Mouse (Mus musculus) pancreas, adult 10 weeks (tissue): ENCODE data around the gene Rnf215. TPM values are rescaled to one million over a fixed set of nuclear protein-coding genes. Genes with fewer than 3 reads are reported as not detected.

Source experiments
- polyA plus RNA-seq: library from polyadenylated mRNA; stranded (reverse); fragments of 350-450 nt; fragmentation: Illumina TruSeq; extraction: RNeasy Lipid Tissue Mini Kit (QIAGEN cat#74804); gene quantifications from one replicate; pipeline ENCODE4 v1.2.3, GENCODE M21; 2015; ENCODE audit warnings: low read depth, low replicate concordance; ENCODE audit not compliant: insufficient read depth

Rnf215 gene
- polyA plus RNA-seq: 11.9 TPM

DNA sequence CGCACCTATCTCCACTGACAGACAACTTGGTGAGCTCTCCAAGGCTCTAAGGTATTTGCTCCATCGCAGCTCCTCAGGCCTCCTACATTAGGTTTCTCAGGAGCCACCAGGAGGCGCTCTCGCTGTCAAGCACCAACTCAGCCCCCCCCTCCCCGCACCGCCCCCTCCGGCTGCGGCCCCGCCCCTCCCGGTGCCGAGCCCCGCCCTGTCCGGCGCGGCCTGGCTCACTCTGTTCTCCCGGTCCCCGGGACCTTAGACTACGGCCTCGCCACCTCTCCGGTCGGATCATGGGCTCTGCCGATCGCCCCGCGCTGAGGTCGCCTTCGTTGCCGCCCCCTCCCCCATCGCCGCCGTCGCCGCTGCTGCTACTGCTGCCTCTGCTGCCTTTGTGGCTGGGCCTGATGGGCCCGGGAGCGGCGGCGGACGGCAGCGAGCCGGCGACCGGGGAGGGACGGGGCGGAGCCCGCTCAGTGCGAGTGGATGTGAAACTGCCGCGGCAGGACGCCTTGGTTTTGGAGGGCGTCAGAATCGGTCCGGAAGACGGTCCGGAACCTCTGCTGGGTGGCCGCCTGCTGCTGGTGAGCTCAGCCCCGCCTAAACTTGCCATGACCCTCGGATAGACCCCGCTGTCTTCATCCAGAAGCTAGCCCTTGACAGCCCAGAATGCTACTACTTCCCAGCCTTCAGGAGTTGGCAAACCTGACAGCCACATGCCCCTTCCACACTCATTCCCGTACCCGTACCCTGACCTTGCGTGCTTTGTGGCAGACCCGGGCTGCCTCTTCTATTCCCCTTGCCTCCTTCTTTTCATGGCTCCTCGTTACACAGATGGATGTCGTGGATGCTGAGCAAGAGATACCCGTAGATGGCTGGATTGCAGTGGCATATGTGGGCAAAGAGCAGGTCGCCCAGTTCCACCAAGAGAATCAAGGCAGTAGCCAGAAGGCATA lies at the start of gene Rnf215:
Rnf215 (plus strand) TSS at position 217 of the 950 bp plus-strand sequence.

DNA sequence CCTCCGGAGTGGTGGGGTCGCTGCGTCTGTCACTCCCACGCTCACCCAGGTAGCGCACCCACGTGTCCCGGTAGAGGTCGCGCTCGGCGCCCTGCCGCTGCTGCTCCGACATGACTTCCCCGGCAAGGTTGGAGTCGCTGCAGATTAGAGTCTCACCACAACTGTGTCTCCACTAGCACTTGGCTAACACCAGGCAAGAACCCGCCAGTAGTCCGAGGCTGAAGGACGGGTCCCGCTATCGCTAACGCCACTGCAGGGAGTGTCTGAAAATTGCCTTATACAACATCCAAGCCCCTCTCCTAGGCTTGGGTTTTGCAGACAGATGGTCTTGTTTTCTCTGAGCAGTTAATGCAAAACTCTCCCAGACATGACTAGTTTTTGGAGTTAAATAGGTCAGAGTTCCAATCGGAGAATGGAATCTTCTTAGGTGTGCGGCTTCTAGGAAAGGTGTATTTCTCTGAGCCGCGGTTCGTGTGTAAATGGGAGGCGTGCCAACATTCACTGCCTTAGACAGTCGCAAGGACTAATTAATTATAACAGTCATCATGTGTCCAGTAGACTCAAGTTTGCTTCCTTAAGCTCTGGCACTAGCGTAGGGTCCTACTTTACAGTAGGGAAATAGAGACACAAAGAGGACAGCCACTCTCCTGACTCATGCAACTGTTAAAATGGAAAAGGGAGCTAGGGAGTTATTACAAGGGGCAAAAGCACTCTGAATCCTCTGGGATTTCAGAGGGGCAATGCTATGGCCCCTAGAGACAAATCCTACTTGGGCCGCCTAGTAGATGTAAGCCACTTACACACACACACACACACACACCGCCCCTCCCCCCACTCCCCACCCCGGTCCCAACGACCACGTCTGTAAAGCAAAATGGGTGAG lies 39.6 kb upstream of the Rnf215 start, which contains the start of gene Mtfp1:
Mtfp1 (minus strand) TSS at position 275 of the 883 bp plus-strand sequence.

DNA sequence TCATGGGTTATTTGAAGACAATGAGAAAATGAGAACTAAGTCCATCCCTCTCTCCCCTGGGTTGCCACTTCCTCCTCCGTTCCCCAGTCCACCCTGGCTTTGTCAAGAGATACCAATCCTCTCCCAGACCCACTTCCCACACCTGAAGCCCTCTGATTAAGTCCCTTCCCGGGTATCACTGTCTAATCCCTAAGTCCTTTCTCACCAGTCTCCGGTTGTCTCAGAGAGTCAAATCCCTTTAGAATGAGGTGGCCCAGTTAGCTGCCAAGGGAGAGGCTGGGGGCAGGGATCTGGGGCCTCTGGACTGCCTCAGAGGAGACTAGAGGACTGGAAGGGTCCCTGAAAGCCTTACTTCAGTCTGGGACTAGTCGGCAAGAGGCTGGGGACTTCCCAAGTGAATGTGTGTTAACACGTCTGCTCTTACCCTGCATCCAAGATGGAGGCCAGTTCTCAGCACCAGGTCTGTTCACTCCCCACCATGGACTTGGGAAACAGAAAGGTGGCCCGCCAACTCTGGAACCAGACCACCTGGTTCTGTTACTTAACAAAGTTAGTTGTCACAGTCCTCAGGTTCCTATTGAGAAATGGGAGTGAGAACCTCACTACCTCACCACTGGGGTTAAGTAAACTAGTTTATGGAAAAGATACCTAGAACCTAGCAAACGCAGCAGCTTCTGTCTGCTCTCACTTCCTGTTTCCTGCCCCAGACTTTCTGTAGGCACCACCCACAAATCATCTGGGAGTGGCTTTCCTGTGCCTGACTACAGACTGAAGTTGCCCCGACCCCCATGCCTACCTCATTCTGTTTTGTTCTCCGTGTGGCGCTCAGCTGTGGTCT lies 12.0 kb upstream of the Rnf215 start, which contains the start of gene Sec14l2:
Sec14l2 (minus strand) TSS at position 674 of the 838 bp plus-strand sequence.

DNA sequence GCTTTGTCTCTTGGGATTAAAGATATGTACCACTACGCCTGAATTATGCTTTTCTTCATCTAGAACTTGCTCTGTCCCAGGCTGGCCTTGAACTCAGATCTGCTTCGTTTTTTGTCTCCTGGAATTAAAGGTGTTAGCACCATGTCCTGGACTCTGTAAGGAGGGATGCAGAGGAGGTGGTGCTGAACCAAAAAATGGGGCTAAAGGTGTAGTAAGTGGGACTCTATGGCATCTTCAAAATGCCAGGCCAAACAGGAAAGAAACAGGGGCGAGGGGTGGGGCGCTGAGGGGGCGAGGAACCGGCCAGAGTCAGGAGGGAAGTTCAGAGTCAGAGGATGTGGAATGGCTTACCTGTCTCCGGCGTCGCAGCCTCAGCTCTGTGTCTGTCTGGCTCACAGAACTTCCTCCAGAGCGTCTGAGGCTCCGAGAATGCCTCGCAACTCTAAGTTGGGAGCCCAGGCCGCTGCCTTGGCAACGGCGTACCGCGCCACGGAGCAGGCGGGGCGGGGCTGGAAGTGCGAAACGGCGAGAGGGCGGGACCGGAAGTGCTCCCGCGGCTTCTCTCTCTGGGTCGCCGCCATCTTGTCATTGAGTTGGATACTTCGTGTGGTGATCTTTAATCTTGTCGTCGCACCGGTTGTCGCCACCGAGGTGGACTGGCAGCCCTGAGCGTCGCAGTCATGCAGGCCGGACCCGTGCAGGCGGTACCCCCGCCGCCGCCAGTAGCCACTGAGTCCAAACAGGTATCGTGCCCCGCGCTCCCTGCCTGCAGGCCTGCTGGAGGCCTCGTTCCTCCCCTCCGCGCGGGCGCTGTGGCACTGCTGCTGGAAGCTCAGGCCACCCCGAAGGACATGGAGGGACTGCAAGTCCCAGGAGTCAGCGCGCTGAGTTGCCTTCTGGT lies 25.1 kb downstream of the Rnf215 start, which contains the start of the genes Ccdc157 and Sf3a1:
Ccdc157 (minus strand) TSS at position 486 of the 901 bp plus-strand sequence.
Sf3a1 (plus strand) TSS at position 543 of the 901 bp plus-strand sequence.

DNA sequence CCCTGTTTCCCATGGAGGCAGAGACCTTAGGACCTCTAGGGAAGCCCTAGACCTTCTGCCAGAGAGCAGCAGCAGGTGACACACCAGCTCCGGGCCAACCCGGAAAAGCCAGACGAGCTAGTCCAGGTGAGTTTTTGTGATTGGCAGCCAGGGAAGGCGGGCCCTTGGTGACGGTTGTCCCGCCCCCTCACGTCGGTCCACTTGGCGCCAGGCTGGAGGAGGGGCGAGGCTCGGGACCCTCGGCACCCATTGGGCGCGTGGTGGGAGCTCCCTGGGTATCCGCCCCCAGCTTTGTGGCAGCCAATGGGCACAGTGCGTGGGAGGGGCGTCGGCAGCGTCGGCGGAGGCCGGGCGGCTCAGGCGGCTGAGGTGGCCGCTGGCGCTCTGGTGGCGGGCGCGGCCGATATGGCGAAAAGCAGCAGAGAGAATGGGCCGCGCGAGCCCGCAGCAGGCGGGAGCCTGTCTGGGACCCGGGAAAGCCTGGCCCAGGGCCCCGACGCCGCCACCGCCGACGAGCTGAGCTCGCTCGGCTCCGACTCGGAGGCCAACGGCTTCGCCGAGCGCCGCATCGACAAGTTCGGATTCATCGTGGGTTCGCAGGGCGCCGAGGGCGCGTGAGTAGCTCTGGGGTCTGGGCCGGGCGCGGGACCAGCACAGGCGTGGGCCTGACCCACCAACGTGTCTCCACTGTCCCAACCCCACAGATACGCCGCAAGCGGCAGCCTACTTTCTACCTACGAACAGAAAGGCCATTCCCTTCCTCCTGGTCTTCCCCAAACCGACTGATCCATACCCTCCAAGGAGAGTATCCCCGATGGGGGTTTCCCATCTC lies 51.7 kb downstream of the Rnf215 start, which contains the start of gene Tbc1d10a:
Tbc1d10a (plus strand) TSS at position 304 of the 832 bp plus-strand sequence.

Other genes starting within 250 kb of the Rnf215 start
- not detected for gene 4921536K21Rik, start 240.1 kb upstream of the Rnf215 start, polyA plus RNA-seq
- gene Dusp18, start 240.0 kb upstream of the Rnf215 start, polyA plus RNA-seq: 1.1 TPM
- gene Slc35e4, start 220.5 kb upstream of the Rnf215 start, polyA plus RNA-seq: 1.6 TPM
- gene Tcn2, start 203.0 kb upstream of the Rnf215 start, polyA plus RNA-seq: 27.4 TPM
- gene Pes1, start 171.2 kb upstream of the Rnf215 start, polyA plus RNA-seq: 8.3 TPM
- gene 4930556J24Rik, start 158.4 kb upstream of the Rnf215 start, polyA plus RNA-seq: not detected
- gene Gal3st1, start 151.6 kb upstream of the Rnf215 start, polyA plus RNA-seq: 2.3 TPM
- 2.7 TPM for gene Sec14l4, start 103.7 kb upstream of the Rnf215 start, polyA plus RNA-seq
- gene Sec14l3, start 70.4 kb upstream of the Rnf215 start, polyA plus RNA-seq: not detected
- gene Mtfp1, start 39.8 kb upstream of the Rnf215 start, polyA plus RNA-seq: 2.8 TPM
- gene Sec14l2, start 11.8 kb upstream of the Rnf215 start, polyA plus RNA-seq: 0.92 TPM
- 5.4 TPM for gene Ccdc157, start 25.1 kb downstream of the Rnf215 start, polyA plus RNA-seq
- gene Sf3a1, start 25.1 kb downstream of the Rnf215 start, polyA plus RNA-seq: 7.4 TPM
- 12.5 TPM for gene Tbc1d10a, start 51.6 kb downstream of the Rnf215 start, polyA plus RNA-seq
- gene Castor1, start 83.0 kb downstream of the Rnf215 start, polyA plus RNA-seq: 1.9 TPM
- gene Osm, start 101.2 kb downstream of the Rnf215 start, polyA plus RNA-seq: not detected
- gene Lif, start 122.4 kb downstream of the Rnf215 start, polyA plus RNA-seq: 0.41 TPM